Mouse (Mus musculus) E14TG2a.4 (cell line): Measurements from ENCODE around the gene Vmn1r80.

Experiments used
- CTCF ChIP-seq: conservative IDR thresholded peaks from 2 replicates; pipeline ENCODE4 v1.5.1; 2014; ENCODE audit warnings: low read length
- NANOG ChIP-seq: IDR thresholded peaks from 2 replicates; pipeline ENCODE4 v1.6.1; 2014; ENCODE audit warnings: borderline replicate concordance, low read length, mixed read lengths
- POU5F1 ChIP-seq: IDR thresholded peaks from 2 replicates; pipeline ENCODE4 v1.6.1; 2014; ENCODE audit warnings: low read length, borderline replicate concordance

DNA sequence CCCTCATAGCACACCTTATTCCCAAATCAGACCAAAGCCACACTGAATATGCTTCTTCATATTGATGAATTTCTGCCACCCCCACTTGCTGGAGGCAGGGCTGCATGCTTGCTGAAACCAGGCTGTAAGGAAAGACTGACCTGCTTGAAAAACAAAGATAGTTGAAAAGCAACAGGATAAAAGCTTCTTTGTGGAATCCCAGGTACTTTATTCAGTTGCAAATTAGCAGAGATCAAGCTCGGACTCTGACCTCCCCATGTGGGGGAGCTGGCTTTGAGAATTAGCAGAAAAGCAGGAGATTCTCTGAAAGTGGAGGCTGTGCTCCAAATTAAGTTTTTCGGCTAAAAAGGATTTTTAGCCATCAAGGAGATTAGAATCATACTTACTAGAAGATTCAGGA lies 15.1 kb downstream of the Vmn1r80 start:
- no peak for TF ChIP-seq POU5F1
- no peak for TF ChIP-seq CTCF
- no peak; the same call in 1 of the 2 replicates for TF ChIP-seq NANOG
